14 mouse cellular contexts compared by ENCODE assay signal in genomic region chr12:32943951-32944350, GRCm38 (mm10). TPM values are rescaled to one million over a fixed set of nuclear protein-coding genes. Genes with fewer than 3 reads are reported as not detected.
DNase-seq lines count a peak whose midpoint lies in the region; ATAC-seq and TF ChIP-seq lines count a peak whose summit lies in the region.
"Had no signal": no experiment of that assay in that cellular context is flagged by ENCODE, and none has a peak within 500 bp of the region (broad histone marks: within the 10 kb centered on the region; RNA-seq: fewer than 3 reads in every experiment).

No protein-coding gene starts in this region.

- no peak overlapping the region for H3K4me3 ChIP-seq in kidney, adult 2 months (ENCODE audit: insufficient read depth, low read depth, low read length)
- H3K4me3 ChIP-seq in lung, postnatal 0 days (ENCODE audit: low read depth, low read length): no peak overlapping the region
- H3K4me3 ChIP-seq: embryonic facial prominence, embryonic 12.5 days; forebrain, embryonic 15.5 days; heart, embryonic 10.5 days had no signal

- H3K4me1 ChIP-seq in kidney, adult 2 months (ENCODE audit: control insufficient read depth, insufficient read depth, low read length): peaks cover 24% of the 10 kb centered on the region
- H3K4me1 ChIP-seq in lung, postnatal 0 days (ENCODE audit: insufficient read depth, low read depth, low read length): peaks cover 6% of the 10 kb centered on the region; the same call in 1 of the 2 replicates
- H3K4me1 ChIP-seq: embryonic facial prominence, embryonic 12.5 days; forebrain, embryonic 15.5 days; heart, embryonic 10.5 days had no signal

- H3K4me2 ChIP-seq in lung, postnatal 0 days (replicated peaks; ENCODE audit: low read depth, low read length): no peak overlapping the region
- H3K4me2 ChIP-seq: embryonic facial prominence, embryonic 12.5 days; forebrain, embryonic 15.5 days; lung, embryonic 14.5 days had no signal

- WGBS in kidney, adult 2 months: 45% methylated on average over 3 of the region's 3 CpGs
- 47% methylated on average over 3 of the region's 3 CpGs for WGBS in lung, postnatal 0 days

- no peaks in the 10 kb centered on the region for H3K36me3 ChIP-seq in kidney, adult 2 months (ENCODE audit: control insufficient read depth, insufficient read depth, low read length)
- no peaks in the 10 kb centered on the region for H3K36me3 ChIP-seq in lung, postnatal 0 days (ENCODE audit: insufficient read depth, low read length)
- H3K36me3 ChIP-seq: embryonic facial prominence, embryonic 12.5 days; forebrain, embryonic 15.5 days; heart, embryonic 10.5 days had no signal

- no peak overlapping the region for H3K9ac ChIP-seq in lung, postnatal 0 days (replicated peaks; ENCODE audit: low read depth)
- H3K9ac ChIP-seq: embryonic facial prominence, embryonic 12.5 days; forebrain, embryonic 15.5 days; lung, embryonic 14.5 days had no signal

- no peak for TF ChIP-seq EP300 in lung, postnatal 0 days (IDR thresholded peaks at IDR 0.05)

- TF ChIP-seq POLR2A in kidney, adult 2 months (IDR thresholded peaks at IDR 0.05; ENCODE audit: low read depth, low read length): no peak

- no peak for DNase-seq in kidney, adult 2 months
- DNase-seq in kidney, adult 9 months: no peak
- DNase-seq in 416B (ENCODE audit: low read depth): peak; percentile 70
- DNase-seq in brain, adult 2 months (ENCODE audit: low read depth, low spot score): peak; percentile 33
- peak; percentile 68 for DNase-seq in lung, postnatal 0 days (ENCODE audit: low spot score)
- DNase-seq in testis, postnatal 10 days (ENCODE audit: low spot score): no peak
- DNase-seq in thymus, postnatal 10 days (ENCODE audit: low spot score in 2 of 2): no peak
- DNase-seq: cerebellum, adult 2 months; layer of hippocampus, postnatal 36 days had no signal

- H3K27me3 ChIP-seq in kidney, adult 2 months (replicated peaks; ENCODE audit: control insufficient read depth, insufficient read depth, low read length): no peaks in the 10 kb centered on the region
- H3K27me3 ChIP-seq in lung, postnatal 0 days (replicated peaks; ENCODE audit: insufficient read depth, low read length): no peaks in the 10 kb centered on the region
- H3K27me3 ChIP-seq: embryonic facial prominence, embryonic 12.5 days; forebrain, embryonic 15.5 days had no signal

- ATAC-seq in lung, postnatal 0 days: peak; percentile 59
- ATAC-seq: forebrain, embryonic 15.5 days; inflammation-experienced regulatory T-cells, adult 6 months had no signal

- H3K27ac ChIP-seq in kidney, adult 2 months (ENCODE audit: insufficient read depth, low read depth, low read length): peak overlapping the region; percentile 89
- H3K27ac ChIP-seq in lung, postnatal 0 days (ENCODE audit: low read length): peak overlapping the region; percentile 45
- H3K27ac ChIP-seq: embryonic facial prominence, embryonic 12.5 days; forebrain, embryonic 15.5 days; heart, embryonic 10.5 days had no signal

- no peaks in the 10 kb centered on the region for H3K9me3 ChIP-seq in lung, postnatal 0 days (ENCODE audit: low read length)
- H3K9me3 ChIP-seq: embryonic facial prominence, embryonic 12.5 days; forebrain, embryonic 15.5 days; heart, embryonic 10.5 days had no signal

- TF ChIP-seq CTCF in kidney, adult 2 months (conservative IDR thresholded peaks at IDR 0.05; ENCODE audit: insufficient read depth, insufficient read length, low read depth, low read length): no peak
- TF ChIP-seq CTCF in lung, postnatal 0 days (IDR thresholded peaks at IDR 0.05): peak; percentile 16; the same call in 1 of the 2 replicates

RNA-seq across cellular contexts. Expression of gene Sypl, which starts 9.7 kb away (rescaled TPM):
- polyA plus RNA-seq in kidney, adult 2 months (2012; rRNA removed): 136 and 148 TPM in 2 replicates
- 237 and 251 TPM in 2 replicates for polyA plus RNA-seq in lung, postnatal 0 days (2015; fragmentation: Nextera tagmentation; extraction: Ambion mirVana)

Comparison
In these comparisons a context has a peak if more than half of its experiments do, and no peak if none do; other contexts are left out.
1. DNase-seq: peak in 416B (single experiment), brain, adult 2 months (single experiment) and lung, postnatal 0 days (single experiment); none in kidney, adult 2 months (single experiment), kidney, adult 9 months (single experiment), testis, postnatal 10 days (single experiment) and thymus, postnatal 10 days (0 of 2).